Mouse (Mus musculus) layer of hippocampus, adult 9-10 months (tissue): ENCODE data around the gene Itgb1bp1.

Experiments used
- DNase-seq: peaks from one replicate; pipeline ENCODE4 v3.0.0; 2022; ENCODE audit warnings: low spot score

Gene Itgb1bp1

GRCm38 (mm10) chr12:21200613-21201012, 85.5 kb downstream of the Itgb1bp1 start:
- no peak for DNase-seq

DNA sequence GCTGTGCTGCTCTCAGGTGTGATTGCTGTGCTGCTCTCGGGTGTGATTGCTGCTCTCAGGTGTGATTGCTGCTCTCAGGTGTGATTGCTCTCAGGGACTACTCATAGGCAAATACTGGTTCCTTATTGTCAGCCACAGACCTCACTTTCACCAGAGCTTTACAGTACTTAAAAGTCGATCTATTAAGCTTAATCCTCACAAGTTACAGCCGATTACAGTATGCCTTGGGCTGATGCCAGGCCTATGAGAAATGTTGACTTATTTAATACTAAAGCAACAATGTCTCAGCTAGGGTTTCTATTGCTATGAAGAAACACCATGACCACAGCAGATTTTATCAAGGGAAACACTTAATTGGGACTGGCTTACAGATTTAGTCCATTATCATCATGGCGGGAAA, 89.7 kb downstream of the Itgb1bp1 start:
- no peak for DNase-seq

- no peak for DNase-seq
Observed at GRCm38 (mm10) chr12:21195497-21195896, 90.6 kb downstream of the Itgb1bp1 start.

DNA sequence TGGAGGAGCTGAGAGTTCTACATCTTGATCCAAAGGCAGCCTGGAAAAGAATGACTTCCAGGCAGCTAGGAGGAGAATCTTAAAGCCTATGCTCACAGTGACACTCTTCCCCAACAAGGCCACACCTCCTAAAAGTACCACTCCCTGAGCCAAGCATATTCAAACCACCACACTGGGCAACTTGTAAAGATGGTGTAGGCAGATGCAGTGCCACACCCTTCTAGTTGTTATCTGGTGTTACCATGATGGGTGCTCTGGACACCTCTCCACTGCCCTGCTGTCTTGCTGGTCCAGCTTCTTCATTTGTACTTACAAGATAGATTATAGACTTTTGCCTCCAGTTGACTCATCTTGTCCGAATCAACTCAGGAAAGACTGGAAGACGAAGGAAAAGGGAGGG, 94.5 kb downstream of the Itgb1bp1 start:
- DNase-seq, result no peak
